Mouse (Mus musculus) hindlimb bud, embryonic 11.5 days (tissue): Measurements from ENCODE around the gene Fndc3b.

Source experiments
- DNase-seq: peaks from one replicate; pipeline ENCODE4 v3.0.0-alpha.2; 2012; ENCODE audit warnings: low read depth, low spot score; ENCODE audit errors: extremely low spot score

Gene Fndc3b

GRCm38 (mm10) chr3:27473801-27474599 is 237.1 kb downstream of the Fndc3b start:
- no peak for DNase-seq

- no peak for DNase-seq
These were observed 238.3 kb downstream of the Fndc3b start for GRCm38 (mm10) chr3:27472846-27473245.

- no peak for DNase-seq
These were observed 240.3 kb downstream of the Fndc3b start for GRCm38 (mm10) chr3:27470781-27471180.

GRCm38 (mm10) chr3:27469971-27470370 is 241.1 kb downstream of the Fndc3b start:
- DNase-seq, result no peak

GRCm38 (mm10) chr3:27467505-27468020 is 243.5 kb downstream of the Fndc3b start:
- DNase-seq, result no peak

- peak; percentile 35 for DNase-seq
These were observed 244.7 kb downstream of the Fndc3b start for GRCm38 (mm10) chr3:27466297-27466901.

- no peak for DNase-seq
These were observed 247.7 kb downstream of the Fndc3b start for GRCm38 (mm10) chr3:27463373-27463772.

GRCm38 (mm10) chr3:27462934-27463333 is 248.2 kb downstream of the Fndc3b start:
- DNase-seq, result no peak

- no peak for DNase-seq
These were observed 248.7 kb downstream of the Fndc3b start for GRCm38 (mm10) chr3:27462316-27462902.

- no peak for DNase-seq
These were observed 249.2 kb downstream of the Fndc3b start for GRCm38 (mm10) chr3:27461861-27462260.

- DNase-seq, result peak; percentile 73
These were observed 250.1 kb downstream of the Fndc3b start for GRCm38 (mm10) chr3:27461037-27461436.

GRCm38 (mm10) chr3:27458416-27458815 is 252.7 kb downstream of the Fndc3b start:
- no peak for DNase-seq

GRCm38 (mm10) chr3:27456514-27456913 is 254.6 kb downstream of the Fndc3b start:
- DNase-seq, result no peak

- no peak for DNase-seq
These were observed 256.5 kb downstream of the Fndc3b start for GRCm38 (mm10) chr3:27454402-27455195.

- DNase-seq, result no peak
These were observed 257.5 kb downstream of the Fndc3b start for GRCm38 (mm10) chr3:27453453-27454098.

GRCm38 (mm10) chr3:27449447-27449846 is 261.7 kb downstream of the Fndc3b start:
- no peak for DNase-seq

GRCm38 (mm10) chr3:27448367-27448766 is 262.7 kb downstream of the Fndc3b start:
- DNase-seq, result no peak

GRCm38 (mm10) chr3:27439704-27440103 is 271.4 kb downstream of the Fndc3b start:
- DNase-seq, result no peak

GRCm38 (mm10) chr3:27435096-27435620 is 275.9 kb downstream of the Fndc3b start:
- DNase-seq, result no peak

- no peak for DNase-seq
These were observed 278.1 kb downstream of the Fndc3b start for GRCm38 (mm10) chr3:27432981-27433380.
